In genomic region chr6:70872128-70872527, GRCm38 (mm10) we compare ENCODE assay signal across 8 mouse cellular contexts. TPM values are rescaled to one million over a fixed set of nuclear protein-coding genes. Genes with fewer than 3 reads are reported as not detected.
A peak's percentile ranks its signal among the peaks of the same experiment; 100 is the strongest.
DNase-seq lines count a peak whose midpoint lies in the region; ATAC-seq and TF ChIP-seq lines count a peak whose summit lies in the region.

No protein-coding gene starts in this region.

- no peak overlapping the region; the same call in 1 of the 2 replicates for H3K27ac ChIP-seq in hindbrain, embryonic 14.5 days
- H3K27ac ChIP-seq in liver, embryonic 15.5 days (replicated peaks) = no peak overlapping the region
- H3K27ac ChIP-seq in stomach, embryonic 15.5 days = no peak overlapping the region

- peak; percentile 86 for ATAC-seq in Patski
- peak; percentile 82 for ATAC-seq in hindbrain, embryonic 14.5 days (ENCODE audit: low FRiP score)
- peak; percentile 25; the same call in 1 of the 2 replicates for ATAC-seq in liver, embryonic 15.5 days (ENCODE audit: insufficient read depth)
- peak; percentile 92 for ATAC-seq in stomach, embryonic 15.5 days (ENCODE audit: insufficient read depth, low FRiP score, low read depth)

- intact Hi-C loops in left cerebral cortex, postnatal 4 days (cut with DNase I) = no loop called here

- POLR2A ChIA-PET in Patski (lab: Charles Lee) = interaction anchor here (0.6 kb wide), 1 partner anchor 47 kb away, joined by 3 read pairs; no protein-coding TSS in a partner anchor

- H3K9me3 ChIP-seq in hindbrain, embryonic 14.5 days (ENCODE audit: control insufficient read depth, low read length) = no peaks in the 10 kb centered on the region
- no peaks in the 10 kb centered on the region for H3K9me3 ChIP-seq in liver, embryonic 15.5 days (replicated peaks)
- no peaks in the 10 kb centered on the region for H3K9me3 ChIP-seq in stomach, embryonic 15.5 days

- H3K4me3 ChIP-seq in hindbrain, embryonic 14.5 days (replicated peaks; ENCODE audit: low read length) = no peak overlapping the region
- H3K4me3 ChIP-seq in liver, embryonic 15.5 days (replicated peaks) = no peak overlapping the region
- no peak overlapping the region for H3K4me3 ChIP-seq in stomach, embryonic 15.5 days (replicated peaks)

- DNase-seq in left cerebral cortex, adult 11 months (ENCODE audit: low spot score) = peak; percentile 51
- no peak for DNase-seq in left cerebral cortex, postnatal 4 days
- peak; percentile 53 for DNase-seq in Patski (ENCODE audit: low read depth, low spot score)
- peak; percentile 32 for DNase-seq in embryo, embryonic 10.5 days (ENCODE audit: low spot score)
- DNase-seq in hindbrain, embryonic 14.5 days (ENCODE audit: low spot score) = no peak
- DNase-seq in thymus, postnatal 14 days = no peak

- TF ChIP-seq CTCF in Patski (IDR thresholded peaks at IDR 0.05) = no peak

- H3K36me3 ChIP-seq in hindbrain, embryonic 14.5 days (replicated peaks; ENCODE audit: control insufficient read depth, insufficient read depth) = no peaks in the 10 kb centered on the region; the same call in 1 of the 2 replicates
- 0 out of 2 replicates have a peak, but pooled peaks cover 3% of the 10 kb centered on the region for H3K36me3 ChIP-seq in liver, embryonic 15.5 days (replicated peaks)
- H3K36me3 ChIP-seq in stomach, embryonic 15.5 days = no peaks in the 10 kb centered on the region

- in situ Hi-C loops in Patski (cut with MboI; ENCODE audit: low pct_unique_long_range_greater_than_20kb) = no loop called here

- peaks cover 17% of the 10 kb centered on the region; the same call in 1 of the 2 replicates for H3K4me1 ChIP-seq in hindbrain, embryonic 14.5 days (replicated peaks; ENCODE audit: control insufficient read depth, insufficient read depth, low read length)
- peaks cover 17% of the 10 kb centered on the region; the same call in 1 of the 2 replicates for H3K4me1 ChIP-seq in liver, embryonic 15.5 days (replicated peaks)
- peaks cover 10% of the 10 kb centered on the region; the same call in 1 of the 2 replicates for H3K4me1 ChIP-seq in stomach, embryonic 15.5 days

- peak overlapping the region; percentile 24 for H3K4me2 ChIP-seq in hindbrain, embryonic 14.5 days (replicated peaks)
- H3K4me2 ChIP-seq in liver, embryonic 15.5 days = no peak overlapping the region
- H3K4me2 ChIP-seq in stomach, embryonic 15.5 days = no peak overlapping the region; the same call in 1 of the 2 replicates

- WGBS in hindbrain, embryonic 14.5 days = 48% methylated on average over 10 of the region's 10 CpGs
- 80% methylated on average over 10 of the region's 10 CpGs for WGBS in liver, embryonic 15.5 days (ENCODE audit: insufficient replicate concordance)
- 44% methylated on average over 10 of the region's 10 CpGs for WGBS in stomach, embryonic 15.5 days

- H3K27me3 ChIP-seq in Patski = no peaks in the 10 kb centered on the region
- no peaks in the 10 kb centered on the region for H3K27me3 ChIP-seq in hindbrain, embryonic 14.5 days (ENCODE audit: control insufficient read depth, insufficient read depth, low read length)
- no peaks in the 10 kb centered on the region for H3K27me3 ChIP-seq in liver, embryonic 15.5 days
- H3K27me3 ChIP-seq in stomach, embryonic 15.5 days (replicated peaks) = no peaks in the 10 kb centered on the region

- no peak overlapping the region for H3K9ac ChIP-seq in hindbrain, embryonic 14.5 days
- no peak overlapping the region for H3K9ac ChIP-seq in liver, embryonic 15.5 days
- no peak overlapping the region for H3K9ac ChIP-seq in stomach, embryonic 15.5 days

- CTCF ChIA-PET in Patski (lab: Charles Lee) = interaction anchor here (0.8 to 3.5 kb wide), 4 partner anchors 9 to 60 kb away, joined by 3 to 12 read pairs (median 3); no protein-coding TSS in a partner anchor

RNA-seq across cellular contexts. Expression of gene Eif2ak3, which starts 27.8 kb away (rescaled TPM):
- total RNA-seq in left cerebral cortex, postnatal 4 days (2021) = 10 to 100 TPM; 20.1 to 21.1 TPM
- polyA plus RNA-seq in Patski (2021) = 47.3 TPM
- 13.0 and 13.3 TPM in 2 replicates for polyA plus RNA-seq in hindbrain, embryonic 14.5 days (2014; fragmentation: Nextera tagmentation; extraction: Ambion mirVana)
- 4.0 and 4.3 TPM in 2 replicates for polyA plus RNA-seq in liver, embryonic 15.5 days (2015; fragmentation: Nextera tagmentation; extraction: Ambion mirVana)
- 12.5 and 12.7 TPM in 2 replicates for polyA plus RNA-seq in stomach, embryonic 15.5 days (2015; fragmentation: Nextera tagmentation; extraction: Ambion mirVana)

RNA-seq across cellular contexts. Expression of gene Tex37, which starts 46.6 kb away (rescaled TPM):
- not detected for total RNA-seq in left cerebral cortex, postnatal 4 days (2021)
- not detected for polyA plus RNA-seq in Patski (2021)
- polyA plus RNA-seq in hindbrain, embryonic 14.5 days (2014; fragmentation: Nextera tagmentation; extraction: Ambion mirVana) = not detected in 2 replicates
- polyA plus RNA-seq in liver, embryonic 15.5 days (2015; fragmentation: Nextera tagmentation; extraction: Ambion mirVana) = not detected in 2 replicates
- polyA plus RNA-seq in stomach, embryonic 15.5 days (2015; fragmentation: Nextera tagmentation; extraction: Ambion mirVana) = not detected in 2 replicates

Comparison
In these comparisons a context has a peak if more than half of its experiments do, and no peak if none do; other contexts are left out.
1. DNase-seq: peak in left cerebral cortex, adult 11 months (single experiment), Patski (single experiment) and embryo, embryonic 10.5 days (single experiment); none in left cerebral cortex, postnatal 4 days (single experiment), hindbrain, embryonic 14.5 days (single experiment) and thymus, postnatal 14 days (single experiment).
2. ATAC-seq: peak in every context shown above with its lines; median percentile 92 in stomach, embryonic 15.5 days; 86 in Patski; 82 in hindbrain, embryonic 14.5 days; 25 in liver, embryonic 15.5 days.